ENCODE assay signal across 9 mouse cellular contexts in genomic region chr19:24885504-24885903, GRCm38 (mm10). TPM values are rescaled to one million over a fixed set of nuclear protein-coding genes. Genes with fewer than 3 reads are reported as not detected.
DNase-seq lines count a peak whose midpoint lies in the region; ATAC-seq and TF ChIP-seq lines count a peak whose summit lies in the region.
"Had no signal": no experiment of that assay in that cellular context is flagged by ENCODE, and none has a peak within 500 bp of the region (broad histone marks: within the 10 kb centered on the region; RNA-seq: fewer than 3 reads in every experiment).

No protein-coding gene starts in this region.

- ATAC-seq in megakaryocyte, adult 5-6 weeks (ENCODE audit: poor library complexity, severe bottlenecking) = peak; percentile 77

- H3K4me3 ChIP-seq in cortical plate, adult 2 months (ENCODE audit: insufficient read depth, low read length) = no peak overlapping the region
- peak overlapping the region; percentile 12; the same call in 1 of the 2 replicates for H3K4me3 ChIP-seq in heart, embryonic 10.5 days
- H3K4me3 ChIP-seq: limb, embryonic 15.5 days had no signal

- DNase-seq in gastrocnemius, adult 18-20 months (ENCODE audit: low spot score) = peak; percentile 42
- DNase-seq in gastrocnemius, postnatal 25 days = no peak
- DNase-seq in MEL-GATA-1-ER (ENCODE audit: extremely low read depth, low read depth) = peak; percentile 24
- DNase-seq in heart, embryonic 10.5 days (ENCODE audit: low spot score) = no peak
- peak; percentile 56 to 70 for DNase-seq in kidney, postnatal 36 days
- DNase-seq in skeletal muscle tissue, adult 2 months (ENCODE audit: low read depth, low spot score) = peak; percentile 25

- H3K27me3 ChIP-seq in heart, embryonic 10.5 days (ENCODE audit: insufficient read depth, poor library complexity, severe bottlenecking) = peaks cover 57% of the 10 kb centered on the region; the same call in 1 of the 2 replicates

- H3K27ac ChIP-seq in cortical plate, adult 2 months (ENCODE audit: insufficient read depth, low read length) = no peak overlapping the region
- no peak overlapping the region for H3K27ac ChIP-seq in heart, embryonic 10.5 days
- H3K27ac ChIP-seq: limb, embryonic 15.5 days had no signal

- H3K9me3 ChIP-seq in heart, embryonic 10.5 days = no peaks in the 10 kb centered on the region
- H3K9me3 ChIP-seq: limb, embryonic 15.5 days had no signal

- no peaks in the 10 kb centered on the region for H3K36me3 ChIP-seq in heart, embryonic 10.5 days
- H3K36me3 ChIP-seq: limb, embryonic 15.5 days had no signal

- peak; percentile 89 for TF ChIP-seq CTCF in cortical plate, adult 2 months (IDR thresholded peaks at IDR 0.05; ENCODE audit: extremely low read depth, insufficient read depth, low read length)

- no peak for TF ChIP-seq POLR2A in cortical plate, adult 2 months (IDR thresholded peaks at IDR 0.05; ENCODE audit: extremely low read depth, insufficient read depth, low read length)

- 9% methylated on average over 5 of the region's 5 CpGs for WGBS in heart, embryonic 10.5 days

- no peaks in the 10 kb centered on the region for H3K4me1 ChIP-seq in cortical plate, adult 2 months (ENCODE audit: control insufficient read depth, insufficient read depth, low read length)
- H3K4me1 ChIP-seq in heart, embryonic 10.5 days = peaks cover 10% of the 10 kb centered on the region
- H3K4me1 ChIP-seq: limb, embryonic 15.5 days had no signal

RNA-seq across cellular contexts. Expression of gene Gm10053, which starts 10.0 kb away (rescaled TPM):
- total RNA-seq in gastrocnemius, adult 18-20 months (2021) = 100 to 1,000 TPM; 441 to 524 TPM
- total RNA-seq in gastrocnemius, postnatal 25 days (2021) = 100 to 1,000 TPM; 601 to 620 TPM
- 110 and 111 TPM in 2 replicates for polyA plus RNA-seq in cortical plate, adult 2 months (2012; rRNA removed)
- polyA plus RNA-seq in heart, embryonic 10.5 days (2016; fragmentation: Nextera tagmentation; extraction: Ambion mirVana) = 595 and 755 TPM in 2 replicates
- total RNA-seq in megakaryocyte, adult 5-6 weeks (2015) = 170 and 178 TPM in 2 replicates
- 64.0 and 121 TPM in 2 replicates for total RNA-seq in megakaryocyte, adult 5-6 weeks (2017)

RNA-seq across cellular contexts. Expression of gene Foxd4, which starts 15.5 kb away (rescaled TPM):
- not detected for total RNA-seq in gastrocnemius, adult 18-20 months (2021)
- total RNA-seq in gastrocnemius, postnatal 25 days (2021) = not detected
- not detected in 2 replicates for polyA plus RNA-seq in cortical plate, adult 2 months (2012; rRNA removed)
- polyA plus RNA-seq in heart, embryonic 10.5 days (2016; fragmentation: Nextera tagmentation; extraction: Ambion mirVana) = not detected in 2 replicates
- 0.74 and 0.84 TPM in 2 replicates for total RNA-seq in megakaryocyte, adult 5-6 weeks (2015)
- total RNA-seq in megakaryocyte, adult 5-6 weeks (2017) = 0.51 TPM in 1 of 2 replicates, not detected in the other
- polyA plus RNA-seq: limb, embryonic 15.5 days had no signal

RNA-seq across cellular contexts. Expression of gene Pgm5, which starts 23.8 kb away (rescaled TPM):
- 10 to 100 TPM; 14.2 to 19.3 TPM for total RNA-seq in gastrocnemius, adult 18-20 months (2021)
- 10 to 100 TPM; 11.6 to 13.4 TPM for total RNA-seq in gastrocnemius, postnatal 25 days (2021)
- polyA plus RNA-seq in cortical plate, adult 2 months (2012; rRNA removed) = 2.4 and 3.0 TPM in 2 replicates
- 3.2 and 3.6 TPM in 2 replicates for polyA plus RNA-seq in heart, embryonic 10.5 days (2016; fragmentation: Nextera tagmentation; extraction: Ambion mirVana)
- not detected in 2 replicates for total RNA-seq in megakaryocyte, adult 5-6 weeks (2015)
- total RNA-seq in megakaryocyte, adult 5-6 weeks (2017) = not detected in 2 replicates

Comparison
In these comparisons a context has a peak if more than half of its experiments do, and no peak if none do; other contexts are left out.
1. DNase-seq: peak in gastrocnemius, adult 18-20 months (single experiment), MEL-GATA-1-ER (single experiment), kidney, postnatal 36 days (2 of 2) and skeletal muscle tissue, adult 2 months (single experiment); none in gastrocnemius, postnatal 25 days (single experiment) and heart, embryonic 10.5 days (single experiment).
2. RNA of gene Pgm5, which starts 23.8 kb away (total RNA-seq): 14.2 to 19.3 TPM in gastrocnemius, adult 18-20 months and 11.6 to 13.4 TPM in gastrocnemius, postnatal 25 days; not detected in megakaryocyte, adult 5-6 weeks; every median in the first group is over 10 times any median in the second.